Mouse (Mus musculus) right cerebral cortex, postnatal 25 days (tissue): ENCODE results near the gene Tcf7l2.

Source experiments
- DNase-seq: peaks from one replicate; pipeline ENCODE4 v3.0.0; 2022

The Tcf7l2 gene

DNA sequence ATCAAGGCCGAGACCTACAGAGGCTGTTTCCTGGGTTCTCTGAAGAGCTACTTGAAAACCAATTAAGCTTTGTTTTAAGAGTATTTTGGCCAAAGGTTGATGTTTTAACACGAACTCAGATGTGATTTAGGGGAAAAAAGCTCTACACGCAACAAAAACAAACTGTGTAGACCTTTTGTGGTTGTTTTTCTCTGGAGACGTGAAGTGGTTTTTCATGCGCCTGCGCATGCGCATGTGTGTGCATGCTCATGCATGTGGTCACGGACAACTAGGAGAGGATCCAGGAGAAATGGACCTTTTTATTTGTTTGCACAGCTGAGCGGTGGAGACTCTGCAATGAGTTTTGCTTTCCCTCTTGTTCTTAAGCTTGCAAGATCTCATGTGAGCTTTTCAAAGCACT, 17.4 kb downstream of the Tcf7l2 start:
- DNase-seq: no peak

DNA sequence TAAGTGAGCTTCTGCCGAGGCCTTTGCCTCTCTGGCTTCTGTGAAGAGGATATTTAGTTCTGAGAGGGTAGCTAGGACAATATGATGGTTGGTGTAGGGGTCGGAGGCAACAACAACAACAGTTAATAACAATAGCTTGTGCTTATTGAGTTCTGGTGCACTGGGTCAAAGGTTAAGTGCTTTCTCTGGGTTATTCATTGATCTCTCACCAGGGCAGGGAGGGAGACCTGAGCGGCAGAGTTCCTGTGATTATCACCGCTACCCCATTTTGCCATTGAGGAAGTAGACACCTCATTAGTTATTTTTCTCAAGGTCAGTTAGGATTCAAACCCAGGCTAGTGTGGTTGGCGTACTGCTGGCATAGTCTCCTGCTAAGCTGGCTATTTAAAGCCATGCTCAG, 19.5 kb downstream of the Tcf7l2 start:
- no peak for DNase-seq

DNA sequence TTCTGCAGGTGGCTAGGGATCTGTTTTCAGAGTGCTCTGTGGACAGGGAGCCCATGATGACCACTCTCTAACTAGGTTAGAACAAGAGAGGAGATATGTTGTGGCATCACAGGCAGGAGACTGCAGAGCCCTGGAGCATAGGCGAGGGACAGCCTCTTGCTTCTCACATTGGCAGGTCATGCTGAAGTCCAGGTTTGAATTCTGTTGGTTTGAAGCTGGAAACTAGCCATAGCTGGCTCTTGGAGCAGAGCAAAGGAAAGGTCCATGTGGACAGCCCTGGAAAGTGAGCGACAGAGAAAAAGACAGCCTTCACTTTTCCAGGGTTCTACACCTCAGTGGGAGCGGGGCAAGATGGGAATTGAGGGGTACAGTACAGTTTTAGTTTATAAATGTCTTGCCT, 20.6 kb downstream of the Tcf7l2 start:
- no peak for DNase-seq

DNA sequence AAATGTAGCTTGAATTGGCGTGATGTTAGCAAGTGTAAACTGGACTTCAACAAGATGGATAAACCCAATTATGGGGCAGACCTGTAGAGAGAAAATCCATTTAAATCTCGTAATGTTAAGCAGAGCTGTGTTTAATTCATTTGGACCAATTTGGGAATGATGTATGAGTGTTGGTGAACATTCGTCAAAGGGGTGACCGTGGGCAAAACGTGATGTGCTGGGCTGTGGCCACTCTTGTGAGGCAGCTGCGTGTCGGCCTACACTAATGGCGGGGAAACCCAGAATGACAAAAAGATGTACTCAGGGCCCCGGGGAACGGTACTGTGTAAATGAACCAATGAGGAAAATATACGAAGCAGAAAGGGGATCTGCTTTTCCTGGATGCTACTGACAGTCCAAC, 24.2 kb downstream of the Tcf7l2 start:
- no peak for DNase-seq

DNA sequence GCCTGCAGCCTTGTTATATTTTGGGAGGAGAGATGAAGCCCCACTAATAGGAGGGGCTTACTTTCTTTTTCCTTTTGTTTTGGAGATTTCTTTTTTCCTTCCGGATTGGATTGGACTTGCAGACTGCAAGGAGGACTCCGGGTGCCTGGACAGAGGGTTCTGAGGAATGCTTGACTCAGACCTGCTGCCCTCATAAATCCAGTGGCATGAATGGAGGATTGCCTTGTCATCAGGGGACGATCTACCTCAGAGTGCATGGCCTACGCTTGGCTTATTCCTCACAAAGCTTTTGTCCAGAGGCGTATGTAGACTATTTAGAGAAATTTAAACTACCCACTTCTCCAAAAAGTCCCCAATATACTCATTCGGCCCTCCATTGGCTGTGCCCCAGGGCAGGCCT, 25.5 kb downstream of the Tcf7l2 start:
- DNase-seq: no peak

DNA sequence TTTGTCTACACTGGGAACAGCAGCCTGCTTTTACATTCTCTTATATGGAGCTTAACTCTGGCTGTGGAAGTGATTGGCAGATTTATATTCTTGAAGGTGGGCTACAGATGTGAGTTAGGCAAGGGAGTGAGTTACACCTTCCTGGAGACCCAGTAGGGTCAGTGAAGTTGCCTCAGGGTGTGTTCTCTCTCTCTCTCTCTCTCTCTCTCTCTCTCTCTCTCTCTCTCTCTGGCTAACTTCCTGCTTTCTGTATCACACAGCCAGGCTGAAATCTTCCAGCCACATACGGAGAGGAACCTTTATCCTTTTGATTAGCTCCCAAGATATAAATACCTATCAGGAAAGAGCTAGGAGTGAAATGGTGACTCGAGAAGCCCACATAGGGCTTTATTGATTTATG, 26.0 kb downstream of the Tcf7l2 start:
- DNase-seq: no peak

DNA sequence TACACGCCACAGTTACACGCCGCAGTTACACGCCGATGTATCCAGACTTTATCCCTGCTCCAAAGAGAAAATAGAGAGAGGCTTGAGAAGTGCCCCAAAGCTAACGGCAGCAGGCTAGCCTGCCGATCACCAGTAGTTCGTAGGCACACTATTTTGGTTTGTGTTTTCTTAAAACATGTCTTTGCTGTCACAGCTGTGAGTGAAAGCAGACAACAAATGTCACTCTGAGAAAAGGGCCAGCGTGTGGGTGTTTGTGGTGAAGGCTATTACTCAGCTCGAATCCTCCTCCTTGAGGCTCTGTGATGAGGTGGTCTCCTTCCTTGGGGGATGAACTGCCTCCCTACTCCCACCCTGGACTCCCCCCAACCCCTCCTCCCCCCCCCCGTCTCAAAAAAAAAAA, 26.6 kb downstream of the Tcf7l2 start:
- DNase-seq: no peak

DNA sequence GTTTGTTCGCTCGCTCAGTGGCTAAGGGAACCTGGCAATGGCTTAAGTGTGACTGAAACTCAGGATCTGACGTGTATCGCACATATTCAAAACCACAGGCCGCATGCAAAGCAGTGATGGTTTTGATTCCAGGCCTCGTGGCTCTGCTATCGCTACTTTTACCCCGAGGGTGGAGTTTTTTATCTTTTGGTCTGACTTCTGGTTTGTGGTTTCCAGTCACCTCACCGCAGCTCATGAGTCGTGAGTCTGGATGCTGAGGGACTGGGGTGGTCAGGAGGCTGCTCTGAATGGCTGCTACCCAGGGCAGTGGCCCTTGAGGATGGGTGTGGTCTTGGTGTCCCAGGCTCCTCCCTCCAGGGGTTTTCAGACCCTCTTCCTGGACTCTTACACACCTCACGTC, 27.3 kb downstream of the Tcf7l2 start:
- DNase-seq: no peak

DNA sequence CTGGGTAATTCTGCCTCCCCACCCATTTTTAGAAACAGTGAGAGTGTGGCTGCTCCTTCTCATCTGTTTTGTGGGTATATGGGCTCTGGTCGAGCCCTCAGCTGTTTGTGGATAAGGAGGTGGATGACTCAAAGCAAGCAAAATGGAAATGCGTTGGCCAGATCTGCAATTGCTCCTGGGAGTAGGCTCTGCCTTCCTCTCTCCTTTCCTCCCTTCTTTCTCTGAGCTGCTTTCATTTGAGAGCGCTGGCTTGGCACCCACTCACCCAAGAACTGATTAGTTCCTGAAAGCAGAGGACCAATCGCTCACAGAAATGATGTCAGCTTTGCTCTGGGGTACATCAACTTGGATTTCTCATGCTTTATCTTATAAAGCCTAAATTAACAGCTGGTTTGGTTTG, 32.7 kb downstream of the Tcf7l2 start:
- DNase-seq: no peak

DNA sequence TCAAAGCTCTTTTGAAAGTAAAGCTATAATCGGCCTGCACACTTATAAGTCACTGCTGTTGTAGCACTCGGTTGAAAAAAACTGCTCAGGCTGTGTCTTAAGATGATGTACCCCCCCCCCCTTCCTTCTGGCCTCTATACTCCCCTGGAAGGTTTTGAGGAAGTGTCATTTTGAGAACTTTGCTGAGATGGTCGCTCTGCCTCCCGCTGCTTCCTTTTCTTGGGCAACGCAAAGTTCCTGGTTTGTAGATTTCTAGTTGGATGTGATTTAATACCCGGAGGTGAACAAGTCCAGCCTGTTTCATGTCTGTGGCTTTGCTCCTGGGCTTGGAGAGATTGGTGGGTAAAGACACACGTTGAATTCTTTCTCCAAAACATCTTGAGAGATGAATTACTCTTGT, 33.2 kb downstream of the Tcf7l2 start:
- DNase-seq: no peak

DNA sequence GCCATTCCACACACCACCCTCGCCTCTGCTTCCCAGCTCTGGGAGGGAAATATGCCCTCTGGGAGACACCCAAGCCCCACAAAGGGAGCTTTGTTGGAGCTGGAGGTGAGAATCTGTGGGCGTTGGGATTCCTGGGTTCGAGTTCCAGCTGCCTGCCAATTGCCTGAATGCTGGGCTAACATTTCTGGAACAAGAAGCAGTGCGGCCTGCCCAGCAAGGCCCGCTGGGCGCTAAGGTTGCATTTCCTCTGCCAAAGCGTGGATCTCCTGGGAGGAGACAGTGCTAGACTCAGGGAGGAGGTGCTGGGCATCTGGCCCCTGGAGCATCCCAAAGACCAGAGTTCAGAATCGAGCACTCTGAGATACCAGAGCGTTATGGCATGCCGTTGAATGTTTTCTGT, 38.3 kb downstream of the Tcf7l2 start:
- DNase-seq: no peak

DNA sequence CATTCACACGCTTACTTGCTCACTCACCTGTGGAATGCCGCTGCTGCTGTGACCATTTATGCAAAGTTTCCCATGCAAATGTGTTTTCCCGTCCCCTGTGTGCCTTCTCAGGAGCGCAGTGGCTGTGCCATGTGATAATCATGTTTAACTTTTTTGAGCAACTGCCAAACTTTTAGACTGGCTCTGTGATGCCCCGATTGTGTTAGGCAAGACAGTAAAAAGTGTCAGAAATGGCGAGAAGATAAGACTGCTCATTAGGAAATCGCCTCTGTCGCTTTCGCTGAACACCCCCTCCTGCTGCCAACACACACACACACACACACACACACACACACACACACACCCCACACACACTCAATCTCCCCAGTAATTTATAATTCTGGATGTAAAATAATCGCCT, 39.5 kb downstream of the Tcf7l2 start:
- no peak for DNase-seq

DNA sequence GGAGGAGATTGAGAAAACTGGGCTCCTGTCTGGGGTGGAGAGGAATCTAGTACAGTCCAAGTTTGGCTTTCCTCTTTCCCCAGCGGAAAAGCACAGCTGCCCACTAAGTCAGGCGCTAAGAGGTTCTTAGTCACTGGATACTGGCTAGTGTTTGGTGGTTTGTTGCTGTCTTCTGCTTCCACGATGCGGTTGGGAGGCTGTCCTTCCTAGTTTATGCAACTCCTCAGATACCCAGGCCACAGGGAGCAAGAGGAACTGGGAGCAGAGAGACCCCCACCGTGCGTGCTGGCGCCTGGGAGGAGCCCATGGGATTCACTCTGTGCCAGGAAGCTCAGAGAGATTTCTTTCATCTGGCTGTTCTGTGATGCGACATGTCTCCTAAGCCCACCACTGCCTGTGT, 40.1 kb downstream of the Tcf7l2 start:
- no peak for DNase-seq

DNA sequence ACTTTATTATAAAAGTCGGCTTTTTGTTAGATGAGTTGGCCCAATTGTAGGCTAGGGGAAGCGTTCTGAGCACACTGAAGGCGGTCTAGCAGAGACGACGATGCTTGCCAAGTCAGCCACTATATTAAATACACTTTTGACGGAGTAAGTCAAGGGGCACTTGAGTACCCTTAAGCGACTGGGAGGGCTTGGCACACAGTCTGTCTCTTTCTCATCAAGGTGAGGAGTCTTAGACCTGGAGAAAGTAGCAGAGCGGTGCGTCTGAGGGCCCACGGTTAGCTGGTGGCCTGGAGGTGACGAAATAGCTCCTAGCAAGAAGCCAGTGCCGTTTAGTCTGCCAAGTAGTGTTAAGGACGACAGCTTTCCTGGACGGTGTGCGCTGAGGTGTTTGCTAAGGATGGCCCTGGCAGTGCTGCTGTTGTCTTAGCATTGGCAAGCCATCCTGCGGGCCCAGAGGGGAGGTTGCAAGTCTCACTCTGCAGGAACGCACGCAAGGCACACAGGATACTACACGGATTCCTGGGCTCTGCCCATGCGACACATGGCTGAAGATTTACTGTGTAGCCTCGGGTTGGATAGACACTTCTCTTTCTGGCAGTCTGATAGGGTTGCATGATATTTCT, 43.3 kb downstream of the Tcf7l2 start:
- DNase-seq: no peak

DNA sequence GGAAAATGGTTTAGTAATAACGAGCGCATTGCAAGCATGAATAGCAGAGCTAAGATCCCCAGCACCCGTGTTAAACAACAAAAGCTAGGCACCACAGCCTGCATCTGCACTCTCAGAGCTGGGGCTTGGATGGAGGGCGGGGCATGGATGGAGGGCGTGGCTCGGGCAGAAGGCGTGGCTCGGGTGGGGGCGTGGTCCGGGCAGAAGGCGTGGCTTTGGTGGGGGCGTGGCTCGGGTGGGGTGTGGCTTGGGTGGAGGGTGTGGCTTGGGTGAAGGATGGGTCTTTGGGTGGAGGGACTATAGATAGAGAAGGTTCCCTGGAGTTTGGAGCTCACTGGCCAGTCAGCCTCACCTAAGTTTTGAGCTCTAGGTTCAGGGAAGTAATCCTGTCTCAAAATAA, 45.8 kb downstream of the Tcf7l2 start:
- DNase-seq: no peak

DNA sequence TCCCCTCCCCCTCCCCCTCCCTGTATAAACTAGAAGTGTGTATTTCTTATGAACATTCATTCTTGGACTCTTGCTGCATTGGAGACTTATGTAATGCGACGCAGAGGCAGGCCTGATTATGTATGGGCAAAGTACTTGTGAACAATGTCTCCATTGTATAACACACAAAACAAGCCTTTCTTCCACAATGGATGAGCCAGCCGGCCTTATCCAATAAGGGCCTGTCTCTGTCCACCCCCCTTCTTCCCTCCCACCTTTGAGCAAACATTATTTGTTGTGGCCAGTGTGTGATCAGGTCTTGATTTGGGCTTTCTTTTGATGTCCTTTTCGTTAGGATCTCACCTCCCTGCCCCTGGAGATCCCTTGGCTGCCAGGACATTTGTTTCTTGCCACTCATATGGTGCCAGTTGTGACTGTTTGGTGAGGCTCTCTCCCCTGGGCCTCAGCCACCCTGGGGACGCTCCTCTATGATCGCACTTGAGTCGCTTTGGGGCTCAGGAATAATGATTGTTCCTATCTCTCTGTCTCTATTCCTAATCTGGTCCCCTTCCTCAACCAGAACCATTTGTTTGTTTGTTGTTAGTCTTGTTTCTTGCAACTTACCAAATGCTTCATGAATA, 46.8 kb downstream of the Tcf7l2 start:
- DNase-seq: no peak

DNA sequence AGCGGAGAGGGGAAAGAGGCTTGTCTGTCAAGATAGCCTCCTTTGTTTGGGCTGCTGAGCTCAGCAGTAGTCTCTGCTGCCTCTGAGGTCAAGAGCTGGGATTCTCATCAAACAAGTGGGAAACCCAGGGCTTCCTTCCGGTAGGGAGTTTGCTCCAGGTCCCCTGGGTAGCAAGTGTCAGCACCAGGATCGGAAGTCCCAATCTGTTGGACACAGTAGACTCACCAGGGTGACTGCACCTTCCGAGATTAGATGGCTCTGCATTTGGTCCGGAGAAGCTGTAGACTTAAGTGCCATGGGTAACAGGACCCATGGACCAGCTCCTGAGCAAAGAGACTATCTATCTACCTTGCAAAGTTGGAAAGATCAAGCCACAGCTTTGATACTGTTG, 47.3 kb downstream of the Tcf7l2 start:
- no peak for DNase-seq

DNA sequence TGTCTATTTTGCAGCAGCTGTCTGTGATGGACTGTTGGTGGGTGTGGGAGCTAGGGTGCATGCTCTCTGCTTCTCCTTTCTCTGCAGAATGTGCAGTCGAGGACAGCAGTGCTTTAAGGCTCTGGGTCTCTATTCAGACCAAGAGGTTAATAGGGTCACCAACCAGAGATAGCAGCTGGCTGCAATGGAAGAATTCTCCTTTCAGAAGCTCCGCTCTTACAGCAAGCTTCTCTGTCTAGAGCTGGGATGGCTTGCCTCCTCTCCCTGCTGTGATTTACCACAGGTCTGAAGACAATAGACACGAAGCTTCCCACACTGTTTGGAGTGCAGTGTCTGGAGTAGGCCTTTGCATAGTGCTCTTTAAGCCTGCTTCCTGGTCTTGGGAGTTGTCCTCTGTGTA, 48.2 kb downstream of the Tcf7l2 start:
- no peak for DNase-seq

DNA sequence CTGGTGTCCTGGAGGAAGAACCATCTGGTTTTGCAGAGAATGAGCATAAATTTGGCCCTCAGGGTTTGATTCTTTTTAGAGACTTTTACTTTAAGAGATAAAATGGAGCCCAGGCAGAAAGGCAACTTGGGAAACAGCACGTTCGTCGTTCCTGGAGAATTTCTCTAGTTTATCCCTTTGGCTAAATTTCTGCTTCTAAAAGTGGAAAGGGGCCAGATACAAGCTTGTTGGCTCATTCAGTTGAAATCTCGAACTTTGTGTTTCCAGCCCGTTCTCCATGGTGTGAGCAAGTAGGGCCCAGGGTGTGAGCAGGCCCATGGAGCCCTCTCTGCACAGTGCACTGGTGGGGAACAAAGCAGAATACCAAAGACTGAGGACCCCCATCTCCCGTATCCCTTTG, 49.7 kb downstream of the Tcf7l2 start:
- no peak for DNase-seq

DNA sequence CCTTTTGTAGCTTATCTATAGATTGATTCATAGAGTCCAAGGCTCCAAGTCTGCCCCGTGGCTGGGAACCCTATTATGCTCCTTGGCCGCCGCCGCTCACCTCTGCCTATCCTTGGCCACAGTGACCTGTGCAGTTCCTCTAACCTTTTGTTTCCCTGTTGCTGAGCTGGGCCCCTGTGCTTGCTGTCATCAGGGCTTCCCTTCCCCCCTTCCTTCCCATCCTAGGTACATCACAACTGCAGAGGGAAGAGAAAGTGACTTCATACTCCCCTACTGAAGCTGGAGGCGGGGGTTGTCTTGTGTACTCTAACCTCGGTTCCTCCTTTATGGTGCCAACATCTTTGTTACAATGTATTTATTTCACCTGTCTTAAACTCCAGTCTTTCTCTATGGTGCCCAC, 50.3 kb downstream of the Tcf7l2 start:
- no peak for DNase-seq

DNA sequence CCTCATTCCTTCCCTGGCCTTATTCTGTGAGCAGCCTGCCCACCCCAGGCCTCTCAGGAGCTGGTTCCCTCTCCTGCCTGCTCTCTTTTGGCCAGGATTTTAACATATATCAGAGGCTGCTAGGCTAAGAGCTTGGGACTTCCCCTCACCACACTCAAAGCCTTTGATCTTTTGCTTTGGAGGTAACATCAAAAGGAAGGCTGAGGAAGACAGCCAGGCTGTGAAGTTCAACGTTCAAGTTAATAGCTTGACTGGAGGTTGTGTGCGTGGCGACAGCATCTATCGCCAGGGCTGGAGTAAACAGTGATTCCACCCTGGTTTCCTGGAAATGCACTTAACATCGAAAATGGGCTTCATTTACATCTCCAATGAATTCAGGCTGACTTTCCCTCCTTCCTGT, 51.0 kb downstream of the Tcf7l2 start:
- no peak for DNase-seq

DNA sequence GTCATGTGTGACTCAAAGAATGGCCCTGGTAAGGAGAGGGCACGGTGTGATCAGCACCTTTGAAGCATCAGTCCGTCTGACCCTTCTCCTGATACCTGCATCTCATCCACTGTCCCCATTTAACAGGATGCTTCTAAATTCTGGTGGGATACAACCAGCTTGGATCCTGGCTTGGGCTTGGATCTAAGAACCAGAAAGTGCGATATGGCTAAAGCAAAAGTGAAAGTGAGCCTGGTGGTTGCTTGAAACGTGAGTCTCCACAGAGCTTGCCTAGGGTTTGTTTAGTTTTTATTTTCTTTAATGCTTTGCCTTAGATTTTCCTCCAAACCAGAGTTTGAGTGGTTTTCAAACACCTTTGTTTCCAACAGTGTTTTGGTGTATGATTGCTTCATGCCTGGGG, 51.4 kb downstream of the Tcf7l2 start:
- DNase-seq: no peak

DNA sequence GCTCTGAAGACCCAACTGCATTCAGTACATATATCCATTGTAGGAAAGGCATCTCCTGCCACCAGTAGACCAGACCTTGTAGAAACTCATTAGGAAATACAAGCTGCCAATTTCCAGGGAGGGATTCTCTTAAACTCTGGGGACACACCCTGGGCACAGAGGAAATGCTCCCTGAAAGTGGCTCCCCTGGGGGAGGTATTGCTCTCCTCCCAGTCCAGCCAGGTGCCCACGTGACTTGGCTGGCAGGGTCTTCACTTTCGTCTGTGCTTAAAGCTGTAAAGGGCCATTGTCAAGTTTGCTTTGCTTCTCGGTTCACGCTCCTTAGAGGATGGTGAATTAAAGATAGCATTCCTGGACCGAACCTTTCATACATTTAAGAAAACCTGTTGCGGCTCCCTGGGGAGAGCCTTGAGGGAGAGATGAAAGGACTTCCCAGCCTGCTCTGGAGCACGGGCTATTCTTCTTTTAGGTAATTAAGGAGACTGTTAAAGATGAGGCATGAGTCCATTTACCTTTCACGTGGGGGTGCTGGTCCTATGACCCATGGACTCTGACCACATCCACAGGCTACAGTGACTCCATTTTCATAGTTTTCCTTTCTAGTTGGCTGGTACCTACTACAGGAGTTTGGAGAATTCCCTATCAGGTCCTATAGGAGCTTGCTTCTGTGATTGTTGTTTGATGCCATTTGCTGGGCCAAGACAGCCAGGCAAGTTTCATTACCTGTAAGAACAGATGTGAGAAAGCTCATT, 52.8 kb downstream of the Tcf7l2 start:
- DNase-seq: no peak

DNA sequence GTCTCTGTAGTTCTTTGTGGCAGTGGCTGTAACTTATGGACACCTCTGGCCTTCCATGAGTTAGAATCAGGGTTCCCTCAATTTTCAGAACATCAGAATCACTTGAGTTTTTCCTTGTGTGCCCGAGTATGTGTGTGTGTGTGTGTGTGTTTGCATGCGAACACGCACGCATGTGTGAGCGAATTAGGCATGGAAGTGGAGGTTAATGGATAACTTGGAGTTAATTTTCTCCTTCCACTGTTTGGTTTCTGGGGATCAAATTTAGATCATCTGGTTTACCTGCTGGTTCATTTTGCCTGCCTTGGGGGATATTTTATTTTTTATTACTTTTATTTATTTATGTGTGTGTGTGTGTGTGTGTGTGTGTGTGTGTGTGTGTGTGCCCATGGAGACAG, 53.3 kb downstream of the Tcf7l2 start:
- DNase-seq: no peak

DNA sequence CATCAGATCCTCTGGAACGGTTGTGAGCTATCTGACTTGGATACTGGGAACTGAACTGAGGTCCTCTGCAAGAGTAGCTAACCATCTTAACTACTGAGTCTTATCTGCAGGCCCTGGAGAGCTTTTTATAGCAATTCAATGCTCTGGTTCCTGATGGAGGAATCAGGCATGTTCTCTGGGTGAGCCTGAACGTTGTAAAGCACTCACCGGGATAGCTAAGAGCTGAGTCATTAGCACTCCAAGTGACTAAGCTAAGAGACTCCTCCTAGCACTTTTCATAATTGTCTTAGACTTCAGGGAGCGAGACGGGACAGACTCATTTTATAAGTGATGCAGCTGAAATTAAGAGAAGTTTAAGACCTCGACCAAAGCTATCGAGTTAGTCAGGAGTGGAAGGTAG, 53.7 kb downstream of the Tcf7l2 start:
- DNase-seq: no peak
